ENCODE assay signal across 8 mouse cellular contexts in genomic region chr13:55471156-55471818, GRCm38 (mm10). TPM values are rescaled to one million over a fixed set of nuclear protein-coding genes. Genes with fewer than 3 reads are reported as not detected.
DNase-seq lines count a peak whose midpoint lies in the region; ATAC-seq and TF ChIP-seq lines count a peak whose summit lies in the region.

No protein-coding gene starts in this region.

- no peak overlapping the region for H3K27ac ChIP-seq in MEL (ENCODE audit: control insufficient read depth, low read depth, low read length)
- H3K27ac ChIP-seq in forebrain, embryonic 12.5 days = peak overlapping the region; percentile 89

- H3K9ac ChIP-seq in MEL (ENCODE audit: control insufficient read depth, low read depth, low read length, poor library complexity, severe bottlenecking) = peak overlapping the region; percentile 83
- peak overlapping the region; percentile 79 for H3K9ac ChIP-seq in forebrain, embryonic 12.5 days

- WGBS in forebrain, embryonic 12.5 days = under 1% methylated on average over 51 of the region's 54 CpGs

- peak in 1 of 2 experiments; percentile 35; a peak in 1 of 4 replicates for TF ChIP-seq EP300 in MEL (IDR thresholded peaks at IDR 0.05; ENCODE audit: low read depth in 1 of 2, low read length in 2 of 2)

- peak; percentile 88 for DNase-seq in MEL (ENCODE audit: low read depth, low spot score)
- DNase-seq in c-Kit-positive CD71-positive TER-119-positive erythroid progenitor cells, embryonic 14.5 days (ENCODE audit: low spot score) = peak; percentile 60
- DNase-seq in heart, postnatal 14 days = peak; percentile 91 to 92
- peak; percentile 70 for DNase-seq in layer of hippocampus, adult 9-11 months
- peak; percentile 92 for DNase-seq in lung, postnatal 10 days
- peak; percentile 73 for DNase-seq in ovary, postnatal 14 days (ENCODE audit: low spot score)
- peak; percentile 84 to 85 for DNase-seq in thymus, postnatal 36 days

- peak overlapping the region; percentile 99 for H3K4me2 ChIP-seq in forebrain, embryonic 12.5 days

- peaks cover 0 to 4% of the 10 kb centered on the region in 2 experiments; a peak in 2 of 4 replicates for H3K4me1 ChIP-seq in MEL (ENCODE audit: control insufficient read depth in 1 of 2, insufficient read depth in 2 of 2, low read length in 2 of 2)
- peaks cover 96% of the 10 kb centered on the region for H3K4me1 ChIP-seq in forebrain, embryonic 12.5 days

- peak; percentile 62 for ATAC-seq in forebrain, embryonic 12.5 days (ENCODE audit: low FRiP score)

- intact Hi-C loops in heart, postnatal 14 days (cut with DNase I) = loop anchor here (1.0 kb wide), 1 partner anchor 53 kb away; no protein-coding TSS in a partner anchor

- no peaks in the 10 kb centered on the region for H3K9me3 ChIP-seq in MEL (replicated peaks; ENCODE audit: insufficient read depth, low read length)
- no peaks in the 10 kb centered on the region for H3K9me3 ChIP-seq in forebrain, embryonic 12.5 days

- H3K79me2 ChIP-seq in MEL (ENCODE audit: control insufficient read depth, insufficient read depth, low read length, poor library complexity) = no peaks in the 10 kb centered on the region; the same call in 1 of the 2 replicates

- TF ChIP-seq CTCF in MEL (IDR thresholded peaks at IDR 0.05 in 2 of 3, conservative IDR thresholded peaks at IDR 0.05 in 1 of 3; ENCODE audit: control insufficient read depth in 1 of 3, insufficient read depth in 1 of 3, low read depth in 2 of 3, low read length in 3 of 3, poor library complexity in 1 of 3, severe bottlenecking in 1 of 3) = peak; percentile 74 to 97 (median 94)

- no peaks in the 10 kb centered on the region for H3K36me3 ChIP-seq in MEL (ENCODE audit: control insufficient read depth in 1 of 2, insufficient read depth in 2 of 2, low read length in 2 of 2)
- H3K36me3 ChIP-seq in forebrain, embryonic 12.5 days (replicated peaks) = peaks cover 31% of the 10 kb centered on the region

- no peaks in the 10 kb centered on the region for H3K27me3 ChIP-seq in MEL (ENCODE audit: control insufficient read depth in 1 of 2, insufficient read depth in 2 of 2, low read length in 2 of 2)
- no peaks in the 10 kb centered on the region for H3K27me3 ChIP-seq in forebrain, embryonic 12.5 days

- no peak for TF ChIP-seq POLR2A in MEL (IDR thresholded peaks at IDR 0.05; ENCODE audit: control insufficient read depth in 1 of 2, insufficient read depth in 1 of 2, low read depth in 1 of 2, low read length in 2 of 2, poor library complexity in 1 of 2)

- peak overlapping the region; percentile 58 to 73 for H3K4me3 ChIP-seq in MEL (ENCODE audit: control insufficient read depth in 1 of 2, insufficient read depth in 1 of 2, low read depth in 2 of 2, low read length in 2 of 2)
- peak overlapping the region; percentile 57 for H3K4me3 ChIP-seq in forebrain, embryonic 12.5 days (replicated peaks)

- peak; percentile 88 for TF ChIP-seq RAD21 in MEL (IDR thresholded peaks at IDR 0.05; ENCODE audit: low read depth, low read length)

TF ChIP-seq in MEL, 35 proteins besides CTCF, POLR2A, EP300 and RAD21:
- TF ChIP-seq ZNF384 (IDR thresholded peaks at IDR 0.05; ENCODE audit: low read depth, low read length) (no peak), RCOR1 (IDR thresholded peaks at IDR 0.05; ENCODE audit: low read depth, low read length) (peak; percentile 62), MAX (IDR thresholded peaks at IDR 0.05; ENCODE audit: low read length) (peak; percentile 83), E2F4 (IDR thresholded peaks at IDR 0.05; ENCODE audit: borderline replicate concordance, low read depth, low read length) (no peak), ELF1 (IDR thresholded peaks at IDR 0.05; ENCODE audit: low read depth, low read length) (peak; percentile 39; the same call in 1 of the 2 replicates), MYC (IDR thresholded peaks at IDR 0.05; ENCODE audit: low read depth, low read length) (peak; percentile 90), CHD1 (IDR thresholded peaks at IDR 0.05; ENCODE audit: low read depth, low read length) (no peak), POLR2AphosphoS2 (IDR thresholded peaks at IDR 0.05; ENCODE audit: low read length) (no peak; the same call in 1 of the 2 replicates), HCFC1 (IDR thresholded peaks at IDR 0.05; ENCODE audit: low read depth, low read length) (peak; percentile 62; the same call in 1 of the 2 replicates), ZKSCAN1 (IDR thresholded peaks at IDR 0.05; ENCODE audit: low read depth, low read length) (no peak), TCF12 (IDR thresholded peaks at IDR 0.05; ENCODE audit: low read depth, low read length) (peak; percentile 51), USF1 (IDR thresholded peaks at IDR 0.05; ENCODE audit: low read depth, low read length) (0 out of 2 replicates have a peak, but pooled peaks have one; percentile 19), MAFK (IDR thresholded peaks at IDR 0.05; ENCODE audit: borderline replicate concordance, low read depth, low read length) (no peak), SMC3 (IDR thresholded peaks at IDR 0.05; ENCODE audit: low read depth, low read length) (peak; percentile 84), ETS1 (IDR thresholded peaks at IDR 0.05; ENCODE audit: low read depth, low read length) (peak; percentile 92), SIN3A (IDR thresholded peaks at IDR 0.05; ENCODE audit: low read length) (peak; percentile 94), USF2 (IDR thresholded peaks at IDR 0.05; ENCODE audit: borderline replicate concordance in 1 of 2, insufficient read depth in 1 of 2, low read depth in 1 of 2, low read length in 2 of 2) (no peak), ZC3H11A (IDR thresholded peaks at IDR 0.05; ENCODE audit: low read depth, low read length) (peak; percentile 76), MXI1 (IDR thresholded peaks at IDR 0.05; ENCODE audit: low read depth, low read length) (peak; percentile 89), BHLHE40 (IDR thresholded peaks at IDR 0.05; ENCODE audit: borderline replicate concordance, low read depth, low read length) (peak; percentile 65; the same call in 1 of the 2 replicates), KAT2A (conservative IDR thresholded peaks at IDR 0.05; ENCODE audit: low read depth, low read length) (no peak), NELFE (IDR thresholded peaks at IDR 0.05; ENCODE audit: low read depth, low read length) (peak; percentile 35; the same call in 1 of the 2 replicates), GABPA (IDR thresholded peaks at IDR 0.05; ENCODE audit: low read depth, low read length) (peak; percentile 78; the same call in 1 of the 2 replicates), MAZ (IDR thresholded peaks at IDR 0.05; ENCODE audit: low read depth, low read length) (peak; percentile 88), NRF1 (IDR thresholded peaks at IDR 0.05; ENCODE audit: insufficient read depth, low read depth, low read length, poor library complexity, severe bottlenecking) (peak; percentile 48; the same call in 1 of the 2 replicates), MYB (IDR thresholded peaks at IDR 0.05; ENCODE audit: low read depth, low read length) (no peak), UBTF (IDR thresholded peaks at IDR 0.05; ENCODE audit: borderline replicate concordance, insufficient read depth, low read depth, low read length) (0 out of 2 replicates have a peak, but pooled peaks have one; percentile 53), TBP (IDR thresholded peaks at IDR 0.05; ENCODE audit: low read depth, low read length) (0 out of 2 replicates have a peak, but pooled peaks have one; percentile 35)

RNA-seq across cellular contexts. Expression of gene Prr7, which starts 7.2 kb away (rescaled TPM):
- total RNA-seq in MEL (2012; rRNA removed) = 2.4 and 2.7 TPM in 2 replicates
- 1 to 10 TPM in 1 of 2 experiments, not detected in 1; 8.7 TPM for polyA plus RNA-seq in MEL (2012; ENCODE audit: insufficient read depth in 1 of 2, insufficient read length in 2 of 2, low read depth in 1 of 2, low replicate concordance in 2 of 2, missing spikeins in 1 of 2)
- polyA plus RNA-seq in forebrain, embryonic 12.5 days (2016; fragmentation: Nextera tagmentation; extraction: Ambion mirVana) = 1.7 and 2.7 TPM in 2 replicates
- total RNA-seq in heart, postnatal 14 days (2021) = 1 to 10 TPM in 1 of 2 experiments, under 1 TPM in 1; 0.81 to 1.6 TPM

RNA-seq across cellular contexts. Expression of gene Dbn1, which starts 16.6 kb away (rescaled TPM):
- 0.04 and 0.10 TPM in 2 replicates for total RNA-seq in MEL (2012; rRNA removed)
- under 1 TPM in 1 of 2 experiments, not detected in 1; 0.53 TPM for polyA plus RNA-seq in MEL (2012; ENCODE audit: insufficient read depth in 1 of 2, insufficient read length in 2 of 2, low read depth in 1 of 2, low replicate concordance in 2 of 2, missing spikeins in 1 of 2)
- 591 and 654 TPM in 2 replicates for polyA plus RNA-seq in forebrain, embryonic 12.5 days (2016; fragmentation: Nextera tagmentation; extraction: Ambion mirVana)
- total RNA-seq in heart, postnatal 14 days (2021) = 10 to 100 TPM; 27.0 to 27.3 TPM

RNA-seq across cellular contexts. Expression of gene Grk6, which starts 26.4 kb away (rescaled TPM):
- 75.9 and 83.2 TPM in 2 replicates for total RNA-seq in MEL (2012; rRNA removed)
- 10 to 100 TPM in 1 of 2 experiments, not detected in 1; 96.7 TPM for polyA plus RNA-seq in MEL (2012; ENCODE audit: insufficient read depth in 1 of 2, insufficient read length in 2 of 2, low read depth in 1 of 2, low replicate concordance in 2 of 2, missing spikeins in 1 of 2)
- polyA plus RNA-seq in forebrain, embryonic 12.5 days (2016; fragmentation: Nextera tagmentation; extraction: Ambion mirVana) = 54.2 and 58.1 TPM in 2 replicates
- 10 to 100 TPM; 24.3 to 27.2 TPM for total RNA-seq in heart, postnatal 14 days (2021)

RNA-seq across cellular contexts. Expression of gene Pdlim7, which starts 42.2 kb away (rescaled TPM):
- total RNA-seq in MEL (2012; rRNA removed) = 12.3 and 15.7 TPM in 2 replicates
- polyA plus RNA-seq in MEL (2012; ENCODE audit: insufficient read depth in 1 of 2, insufficient read length in 2 of 2, low read depth in 1 of 2, low replicate concordance in 2 of 2, missing spikeins in 1 of 2) = 10 to 100 TPM in 1 of 2 experiments, not detected in 1; 40.6 TPM
- polyA plus RNA-seq in forebrain, embryonic 12.5 days (2016; fragmentation: Nextera tagmentation; extraction: Ambion mirVana) = 139 and 147 TPM in 2 replicates
- 10 to 100 TPM; 52.3 to 56.6 TPM for total RNA-seq in heart, postnatal 14 days (2021)

RNA-seq across cellular contexts. Expression of gene F12, which starts 44.7 kb away (rescaled TPM):
- total RNA-seq in MEL (2012; rRNA removed) = not detected in 2 replicates
- polyA plus RNA-seq in MEL (2012; ENCODE audit: insufficient read depth in 1 of 2, insufficient read length in 2 of 2, low read depth in 1 of 2, low replicate concordance in 2 of 2, missing spikeins in 1 of 2) = not detected
- not detected in 2 replicates for polyA plus RNA-seq in forebrain, embryonic 12.5 days (2016; fragmentation: Nextera tagmentation; extraction: Ambion mirVana)
- total RNA-seq in heart, postnatal 14 days (2021) = not detected

Comparison
In these comparisons a context has a peak if more than half of its experiments do, and no peak if none do; other contexts are left out.
1. RNA of gene Dbn1, which starts 16.6 kb away (total RNA-seq): 27.0 to 27.3 TPM in heart, postnatal 14 days; 0.04 to 0.10 TPM in MEL; every median in the first group is over 10 times any median in the second.
2. Peak in every context shown above with its lines, with median percentiles within 50 percentile points of each other: DNase-seq.